In genomic region chr13:107837206-107837952, GRCm38 (mm10) we compare ENCODE assay signal across 8 mouse cellular contexts.
DNase-seq lines count a peak whose midpoint lies in the region; ATAC-seq and TF ChIP-seq lines count a peak whose summit lies in the region.
"Had no signal": no experiment of that assay in that cellular context is flagged by ENCODE, and none has a peak within 500 bp of the region (broad histone marks: within the 10 kb centered on the region; RNA-seq: fewer than 3 reads in every experiment).

No protein-coding gene starts in this region.

- ATAC-seq in lung, postnatal 0 days = peak; percentile 40; the same call in 1 of the 2 replicates

- H3K4me2 ChIP-seq in lung, postnatal 0 days (replicated peaks; ENCODE audit: low read depth, low read length) = no peak overlapping the region

- TF ChIP-seq CTCF in lung, postnatal 0 days (IDR thresholded peaks at IDR 0.05) = no peak
- TF ChIP-seq CTCF in bone marrow macrophage, adult 2 months (IDR thresholded peaks at IDR 0.05; ENCODE audit: low read depth, low read length) = no peak

- H3K27me3 ChIP-seq in lung, postnatal 0 days (replicated peaks; ENCODE audit: insufficient read depth, low read length) = no peaks in the 10 kb centered on the region

- no peaks in the 10 kb centered on the region for H3K36me3 ChIP-seq in lung, postnatal 0 days (ENCODE audit: insufficient read depth, low read length)

- WGBS in lung, postnatal 0 days = 25% methylated on average over 5 of the region's 5 CpGs

- no peak overlapping the region for H3K9ac ChIP-seq in lung, postnatal 0 days (replicated peaks; ENCODE audit: low read depth)

- DNase-seq in lung, postnatal 0 days (ENCODE audit: low spot score) = no peak
- DNase-seq in lung, postnatal 10 days = no peak
- peak; percentile 34 for DNase-seq in induced T-regulatory cell, adult 2 months (ENCODE audit: low read depth)
- peak; percentile 80 for DNase-seq in thymus, postnatal 0 days (ENCODE audit: low spot score)
- no peak for DNase-seq in right cerebral cortex, postnatal 4 days
- no peak for DNase-seq in ovary, postnatal 10 days (ENCODE audit: low spot score)
- DNase-seq: cerebellum, adult 18-20 months had no signal

- peaks cover 9% of the 10 kb centered on the region; the same call in 1 of the 2 replicates for H3K4me1 ChIP-seq in lung, postnatal 0 days (ENCODE audit: insufficient read depth, low read depth, low read length)
- peaks cover 19% of the 10 kb centered on the region for H3K4me1 ChIP-seq in bone marrow macrophage, adult 2 months (ENCODE audit: control insufficient read depth, insufficient read depth, low read length)

- no peaks in the 10 kb centered on the region for H3K9me3 ChIP-seq in lung, postnatal 0 days (ENCODE audit: low read length)

- TF ChIP-seq EP300 in lung, postnatal 0 days (IDR thresholded peaks at IDR 0.05) = no peak

- 0 out of 2 replicates have a peak overlapping the region, but pooled peaks have one; percentile 2 for H3K27ac ChIP-seq in lung, postnatal 0 days (ENCODE audit: low read length)
- peak overlapping the region; percentile 55 for H3K27ac ChIP-seq in bone marrow macrophage, adult 2 months (ENCODE audit: insufficient read depth, low read depth, low read length)

- no peak overlapping the region for H3K4me3 ChIP-seq in lung, postnatal 0 days (ENCODE audit: low read depth, low read length)
- 0 out of 2 replicates have a peak overlapping the region, but pooled peaks have one; percentile 13 for H3K4me3 ChIP-seq in bone marrow macrophage, adult 2 months (ENCODE audit: insufficient read depth, low read length)

- TF ChIP-seq POLR2A in bone marrow macrophage, adult 2 months (IDR thresholded peaks at IDR 0.05; ENCODE audit: borderline replicate concordance, low read depth, low read length) = no peak

Comparison
In these comparisons a context has a peak if more than half of its experiments do, and no peak if none do; other contexts are left out.
1. DNase-seq: peak in induced T-regulatory cell, adult 2 months (single experiment) and thymus, postnatal 0 days (single experiment); none in lung, postnatal 0 days (single experiment), lung, postnatal 10 days (single experiment), right cerebral cortex, postnatal 4 days (single experiment) and ovary, postnatal 10 days (single experiment).